Mouse (Mus musculus) frontal cortex, postnatal 36 days (tissue): Measurements from ENCODE around the gene Cc2d1a.

Experiments used
- DNase-seq, 2 experiments: peaks; one replicate each; pipeline ENCODE4 v3.0.0; 2022; ENCODE audit warnings: low spot score in 2 of 2

The Cc2d1a gene

GRCm38 (mm10) chr8:84147769-84148530 is at the start of gene Cc2d1a, which contains the start of gene 4930432K21Rik:
Gene Cc2d1a (minus strand): TSS chr8:84147936.
Gene 4930432K21Rik (plus strand): TSS chr8:84148025.
- DNase-seq, result peak; percentile 95 to 96

- DNase-seq, result peak; percentile 74 to 75
Measured at GRCm38 (mm10) chr8:84197141-84197921, 49.6 kb upstream of the Cc2d1a start.

GRCm38 (mm10) chr8:84194224-84194743 is 46.5 kb upstream of the Cc2d1a start:
- no peak for DNase-seq

- DNase-seq, result no peak
Measured at GRCm38 (mm10) chr8:84193566-84193965, 45.8 kb upstream of the Cc2d1a start.

- DNase-seq, result no peak
Measured at GRCm38 (mm10) chr8:84193161-84193560, 45.4 kb upstream of the Cc2d1a start.

GRCm38 (mm10) chr8:84192555-84192954 is 44.8 kb upstream of the Cc2d1a start:
- DNase-seq, result peak; percentile 58 to 60

GRCm38 (mm10) chr8:84192023-84192422 is 44.3 kb upstream of the Cc2d1a start:
- no peak for DNase-seq

- no peak for DNase-seq
Measured at GRCm38 (mm10) chr8:84190191-84190867, 42.6 kb upstream of the Cc2d1a start.

GRCm38 (mm10) chr8:84189603-84190002 is 41.9 kb upstream of the Cc2d1a start:
- DNase-seq, result no peak

GRCm38 (mm10) chr8:84188671-84189070 is 40.9 kb upstream of the Cc2d1a start:
- no peak for DNase-seq

- DNase-seq, result peak in 1 of 2 experiments; percentile 54
Measured at GRCm38 (mm10) chr8:84187065-84187755, 39.5 kb upstream of the Cc2d1a start.

- peak; percentile 77 to 83 for DNase-seq
Measured at GRCm38 (mm10) chr8:84186547-84186946, 38.8 kb upstream of the Cc2d1a start.

- DNase-seq, result no peak
Measured at GRCm38 (mm10) chr8:84185117-84185516, 37.4 kb upstream of the Cc2d1a start, which contains the start of gene Nanos3. Gene Nanos3 (minus strand): TSS chr8:84185217.

- peak in 1 of 2 experiments; percentile 19 for DNase-seq
Measured at GRCm38 (mm10) chr8:84184085-84185043, 36.6 kb upstream of the Cc2d1a start.

- no peak for DNase-seq
Measured at GRCm38 (mm10) chr8:84183261-84184084, 35.7 kb upstream of the Cc2d1a start.

- DNase-seq, result no peak
Measured at GRCm38 (mm10) chr8:84182833-84183232, 35.1 kb upstream of the Cc2d1a start.

- DNase-seq, result no peak
Measured at GRCm38 (mm10) chr8:84180530-84181190, 32.9 kb upstream of the Cc2d1a start.

- DNase-seq, result no peak
Measured at GRCm38 (mm10) chr8:84179946-84180345, 32.2 kb upstream of the Cc2d1a start.

- DNase-seq, result no peak
Measured at GRCm38 (mm10) chr8:84178592-84178991, 30.9 kb upstream of the Cc2d1a start.
